Mouse (Mus musculus) G1E (cell line): ENCODE data around the gene Gm21987.

Source experiments
- CTCF ChIP-seq: IDR thresholded peaks from 2 replicates; pipeline ENCODE4 v1.5.1; 2012; ENCODE audit warnings: low read depth, low read length, inconsistent platforms, mixed read lengths
- GATA1 ChIP-seq: IDR thresholded peaks from 2 replicates; pipeline ENCODE4 v1.6.1; 2012; ENCODE audit warnings: borderline replicate concordance, low read length, inconsistent platforms, mixed read lengths
- POLR2AphosphoS5 ChIP-seq: IDR thresholded peaks from 2 replicates; pipeline ENCODE4 v1.6.1; 2012; ENCODE audit warnings: low read depth, low read length, inconsistent platforms; ENCODE audit not compliant: insufficient replicate concordance
- TAL1 ChIP-seq: conservative IDR thresholded peaks from 2 replicates; pipeline ENCODE4 v1.6.1; 2012; ENCODE audit warnings: low read depth, low read length, inconsistent platforms, mixed read lengths

DNA sequence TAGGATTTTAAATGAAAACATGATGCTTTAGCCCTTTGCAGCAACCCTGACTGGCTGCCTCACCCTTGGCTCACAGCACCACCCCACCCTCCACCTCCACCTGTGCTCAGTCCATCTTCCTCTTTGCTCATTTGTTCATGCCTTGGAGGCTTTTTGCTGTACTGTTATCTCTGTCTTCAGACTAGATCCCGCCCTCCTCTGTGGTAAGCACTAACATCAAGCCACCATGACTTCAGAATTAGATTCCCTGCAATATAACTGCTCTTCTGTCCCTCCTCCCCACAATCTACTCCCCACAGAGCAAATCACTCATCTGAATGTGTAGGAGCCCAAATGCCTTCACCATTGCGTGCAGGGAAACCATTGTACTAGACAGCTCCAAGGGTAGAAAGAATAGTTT is 36.8 kb downstream of the Gm21987 start:
- TF ChIP-seq CTCF: no peak
- peak; percentile 67 for TF ChIP-seq TAL1
- no peak for TF ChIP-seq GATA1
- TF ChIP-seq POLR2AphosphoS5: no peak
